Mouse (Mus musculus) neural tube, embryonic 12.5 days (tissue): ENCODE measurements around the gene B4galnt3. TPM values are rescaled to one million over a fixed set of nuclear protein-coding genes. Genes with fewer than 3 reads are reported as not detected.
A peak's percentile ranks its signal among the peaks of the same experiment; 100 is the strongest.

Experiments
- ATAC-seq: fragments of 200-750 bp; cut with Nextera tagmentation; 2 replicates; pipeline ENCODE4 v1.8.0; 2017; ENCODE audit warnings: low read depth, mild to moderate bottlenecking, moderate TSS enrichment, moderate library complexity; ENCODE audit not compliant: low FRiP score
- H3K27ac ChIP-seq: fragments of 300-500 bp; sonication (generic); 2 replicates; pipeline ENCODE4 v1.5.1; 2016
- H3K27me3 ChIP-seq: fragments of 300-500 bp; sonication (generic); replicated peaks from 2 replicates; pipeline ENCODE4 v1.6.1; 2016; ENCODE audit warnings: mild to moderate bottlenecking
- H3K36me3 ChIP-seq: fragments of 300-500 bp; sonication (generic); 2 replicates; pipeline ENCODE4 v1.6.1; 2016; ENCODE audit warnings: mild to moderate bottlenecking
- H3K4me1 ChIP-seq: fragments of 300-500 bp; sonication (generic); 2 replicates; pipeline ENCODE4 v1.6.1; 2016
- H3K4me2 ChIP-seq: fragments of 300-500 bp; sonication (generic); replicated peaks from 2 replicates; pipeline ENCODE4 v1.6.1; 2016; ENCODE audit warnings: mild to moderate bottlenecking
- H3K4me3 ChIP-seq: fragments of 300-500 bp; sonication (generic); 2 replicates; pipeline ENCODE4 v1.5.1; 2016
- H3K9ac ChIP-seq: fragments of 300-500 bp; sonication (generic); 2 replicates; pipeline ENCODE4 v1.6.1; 2016; ENCODE audit warnings: mild to moderate bottlenecking
- H3K9me3 ChIP-seq: fragments of 300-500 bp; sonication (generic); 2 replicates; pipeline ENCODE4 v1.6.1; 2016; ENCODE audit warnings: mild to moderate bottlenecking
- WGBS: fragments of 180-500 bp; shearing (Covaris S2); methylation state at CpG from one replicate; pipeline ENCODE4 v1.1.7; 2016; 5-methylcytosine and 5-hydroxymethylcytosine counted together
- polyA plus RNA-seq: library from polyadenylated mRNA; unstranded; fragments of >200 nt; fragmentation: Nextera tagmentation; extraction: Ambion mirVana; gene quantifications from 2 replicates; pipeline ENCODE4 v1.2.1, GENCODE M21; 2016

Gene B4galnt3
- polyA plus RNA-seq, 1 experiment from 2014 or later: 0.39 TPM

GRCm38 (mm10) chr6:120190365-120190764, 104.0 kb downstream of the B4galnt3 start:
- no peak overlapping the region for H3K9ac ChIP-seq
- no peak for ATAC-seq
- no peak overlapping the region for H3K4me3 ChIP-seq
- peaks cover 20% of the 10 kb centered on the region; the same call in 1 of the 2 replicates for H3K4me1 ChIP-seq
- H3K9me3 ChIP-seq: no peaks in the 10 kb centered on the region
- no peaks in the 10 kb centered on the region for H3K36me3 ChIP-seq
- H3K27ac ChIP-seq: no peak overlapping the region
- no peak overlapping the region for H3K4me2 ChIP-seq
- WGBS: 90% methylated on average over 4 of the region's 4 CpGs
- H3K27me3 ChIP-seq: no peaks in the 10 kb centered on the region

GRCm38 (mm10) chr6:120189287-120189686, 105.1 kb downstream of the B4galnt3 start:
- Histone ChIP-seq H3K4me1 (peaks cover 20% of the 10 kb centered on the region; the same call in 1 of the 2 replicates), H3K9ac (no peak overlapping the region), H3K36me3 (no peaks in the 10 kb centered on the region), H3K4me2 (no peak overlapping the region), H3K9me3 (no peaks in the 10 kb centered on the region), H3K27me3 (no peaks in the 10 kb centered on the region), H3K4me3 (no peak overlapping the region), H3K27ac (no peak overlapping the region)
- whole genome bisulfite sequencing: 87% methylated on average over 5 of the region's 5 CpGs
- ATAC-seq: no peak

- H3K27ac ChIP-seq: no peak overlapping the region
- no peaks in the 10 kb centered on the region for H3K9me3 ChIP-seq
- H3K9ac ChIP-seq: 0 out of 2 replicates have a peak overlapping the region, but pooled peaks have one; percentile 5
- peaks cover 20% of the 10 kb centered on the region; the same call in 1 of the 2 replicates for H3K4me1 ChIP-seq
- H3K4me2 ChIP-seq: peak overlapping the region; percentile 50
- no peaks in the 10 kb centered on the region for H3K36me3 ChIP-seq
- 20% methylated on average over 24 of the region's 24 CpGs for WGBS
- ATAC-seq: peak; percentile 49; the same call in 1 of the 2 replicates
- H3K4me3 ChIP-seq: no peak overlapping the region
- H3K27me3 ChIP-seq: no peaks in the 10 kb centered on the region
These were observed 105.8 kb downstream of the B4galnt3 start for GRCm38 (mm10) chr6:120188376-120189235.

GRCm38 (mm10) chr6:120187587-120188176, 106.7 kb downstream of the B4galnt3 start:
- no peaks in the 10 kb centered on the region for H3K36me3 ChIP-seq
- ATAC-seq: 0 out of 2 replicates have a peak, but pooled peaks have one; percentile 34
- no peaks in the 10 kb centered on the region for H3K27me3 ChIP-seq
- peaks cover 20% of the 10 kb centered on the region; the same call in 1 of the 2 replicates for H3K4me1 ChIP-seq
- peak overlapping the region; percentile 50 for H3K4me2 ChIP-seq
- H3K9ac ChIP-seq: no peak overlapping the region
- H3K27ac ChIP-seq: no peak overlapping the region
- H3K9me3 ChIP-seq: no peaks in the 10 kb centered on the region
- H3K4me3 ChIP-seq: no peak overlapping the region
- 16% methylated on average over 18 of the region's 18 CpGs for WGBS

- Histone ChIP-seq H3K9me3 (no peaks in the 10 kb centered on the region), H3K4me1 (peaks cover 13% of the 10 kb centered on the region; the same call in 1 of the 2 replicates), H3K9ac (no peak overlapping the region), H3K27me3 (no peaks in the 10 kb centered on the region), H3K4me2 (no peak overlapping the region), H3K27ac (no peak overlapping the region), H3K4me3 (no peak overlapping the region), H3K36me3 (no peaks in the 10 kb centered on the region)
- WGBS: 75% methylated on average over 3 of the region's 3 CpGs
- ATAC-seq: no peak
These were observed 107.8 kb downstream of the B4galnt3 start for GRCm38 (mm10) chr6:120186594-120186993.

GRCm38 (mm10) chr6:120185756-120186155, 108.6 kb downstream of the B4galnt3 start:
- ATAC-seq: no peak
- Histone ChIP-seq H3K9me3 (no peaks in the 10 kb centered on the region), H3K27me3 (no peaks in the 10 kb centered on the region), H3K9ac (no peak overlapping the region), H3K4me2 (no peak overlapping the region), H3K36me3 (no peaks in the 10 kb centered on the region), H3K4me1 (peaks cover 13% of the 10 kb centered on the region; the same call in 1 of the 2 replicates), H3K4me3 (no peak overlapping the region), H3K27ac (no peak overlapping the region)
- 56% methylated on average over 7 of the region's 7 CpGs for WGBS

GRCm38 (mm10) chr6:120185012-120185730, 109.2 kb downstream of the B4galnt3 start:
- Histone ChIP-seq H3K27me3 (no peaks in the 10 kb centered on the region), H3K4me3 (no peak overlapping the region), H3K4me2 (no peak overlapping the region), H3K9me3 (no peaks in the 10 kb centered on the region), H3K36me3 (no peaks in the 10 kb centered on the region), H3K4me1 (peaks cover 13% of the 10 kb centered on the region; the same call in 1 of the 2 replicates), H3K9ac (no peak overlapping the region), H3K27ac (no peak overlapping the region)
- ATAC-seq: no peak
- 90% methylated on average over 12 of the region's 12 CpGs for WGBS

GRCm38 (mm10) chr6:120183771-120184170, 110.6 kb downstream of the B4galnt3 start:
- Histone ChIP-seq H3K4me2 (no peak overlapping the region), H3K4me1 (peaks cover 13% of the 10 kb centered on the region; the same call in 1 of the 2 replicates), H3K27me3 (no peaks in the 10 kb centered on the region), H3K9me3 (no peaks in the 10 kb centered on the region), H3K36me3 (no peaks in the 10 kb centered on the region), H3K27ac (no peak overlapping the region), H3K4me3 (no peak overlapping the region), H3K9ac (no peak overlapping the region)
- 96% methylated on average over 4 of the region's 4 CpGs for WGBS
- no peak for ATAC-seq

- no peak for ATAC-seq
- Histone ChIP-seq H3K27me3 (no peaks in the 10 kb centered on the region), H3K27ac (no peak overlapping the region), H3K36me3 (no peaks in the 10 kb centered on the region), H3K4me1 (no peaks in the 10 kb centered on the region), H3K4me3 (no peak overlapping the region), H3K9me3 (no peaks in the 10 kb centered on the region), H3K4me2 (no peak overlapping the region), H3K9ac (no peak overlapping the region)
- WGBS: 86% methylated on average over 5 of the region's 5 CpGs
These were observed 112.2 kb downstream of the B4galnt3 start for GRCm38 (mm10) chr6:120182160-120182559.

GRCm38 (mm10) chr6:120180492-120180891, 113.9 kb downstream of the B4galnt3 start:
- H3K27ac ChIP-seq: no peak overlapping the region
- no peak overlapping the region for H3K9ac ChIP-seq
- 80% methylated on average over 4 of the region's 4 CpGs for WGBS
- H3K36me3 ChIP-seq: no peaks in the 10 kb centered on the region
- ATAC-seq: no peak
- H3K4me2 ChIP-seq: no peak overlapping the region
- no peaks in the 10 kb centered on the region for H3K9me3 ChIP-seq
- H3K4me3 ChIP-seq: no peak overlapping the region
- no peaks in the 10 kb centered on the region for H3K27me3 ChIP-seq
- H3K4me1 ChIP-seq: no peaks in the 10 kb centered on the region

- H3K4me3 ChIP-seq: no peak overlapping the region
- H3K9me3 ChIP-seq: no peaks in the 10 kb centered on the region
- H3K36me3 ChIP-seq: no peaks in the 10 kb centered on the region
- H3K9ac ChIP-seq: no peak overlapping the region
- 88% methylated on average over 8 of the region's 8 CpGs for WGBS
- no peak for ATAC-seq
- H3K4me2 ChIP-seq: no peak overlapping the region
- no peaks in the 10 kb centered on the region for H3K27me3 ChIP-seq
- no peak overlapping the region for H3K27ac ChIP-seq
- H3K4me1 ChIP-seq: no peaks in the 10 kb centered on the region
These were observed 114.6 kb downstream of the B4galnt3 start for GRCm38 (mm10) chr6:120179756-120180206.
